Comparison of ENCODE assay signal across 12 mouse cellular contexts in the genomic region with DNA sequence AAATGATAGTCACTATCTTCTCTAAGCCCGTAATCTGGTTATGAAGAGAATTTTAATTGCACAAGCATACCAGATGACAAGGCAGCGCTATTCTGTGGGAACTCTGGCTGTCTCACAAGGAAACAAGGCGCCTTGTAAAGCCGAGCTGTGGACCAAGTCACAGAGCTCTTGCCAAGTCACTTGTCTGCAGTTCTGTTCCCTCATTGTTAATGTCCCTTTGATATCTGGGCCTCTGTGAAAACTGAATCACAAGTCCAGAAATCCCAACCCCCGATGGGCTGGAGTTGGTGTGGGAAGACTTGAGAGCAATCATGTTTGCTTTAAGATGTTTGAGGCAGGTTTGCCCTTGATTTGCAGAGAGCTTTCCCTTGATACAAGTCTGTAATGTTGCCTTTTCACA. TPM values are rescaled to one million over a fixed set of nuclear protein-coding genes. Genes with fewer than 3 reads are reported as not detected.
DNase-seq lines count a peak whose midpoint lies in the region; TF ChIP-seq lines count a peak whose summit lies in the region.
"Had no signal": no experiment of that assay in that cellular context is flagged by ENCODE, and none has a peak within 500 bp of the region (broad histone marks: within the 10 kb centered on the region; RNA-seq: fewer than 3 reads in every experiment).

No protein-coding gene starts in this region.

- DNase-seq in heart, adult 11 months = peak; percentile 89
- no peak for DNase-seq in heart, adult 2 months
- no peak for DNase-seq in left cerebral cortex, adult 2 months (ENCODE audit: extremely low spot score in 1 of 2, low spot score in 2 of 2)
- DNase-seq in left cerebral cortex, adult 11 months (ENCODE audit: low spot score) = no peak
- DNase-seq in brain, embryonic 14.5 days (ENCODE audit: low read depth) = peak; percentile 84
- DNase-seq in layer of hippocampus, adult 9-11 months = peak; percentile 52
- no peak for DNase-seq in adrenal gland, postnatal 10 days
- no peak for DNase-seq in liver
- DNase-seq: adrenal gland, postnatal 25 days; cerebellum, postnatal 25 days; liver, embryonic 13.5 days had no signal

- TF ChIP-seq POLR2A in heart, adult 2 months (IDR thresholded peaks at IDR 0.05; ENCODE audit: insufficient read depth, low read depth, low read length) = no peak
- TF ChIP-seq POLR2A in brain, embryonic 14.5 days (IDR thresholded peaks at IDR 0.05; ENCODE audit: borderline replicate concordance, extremely low read depth, insufficient read depth, insufficient read length, poor library complexity, severe bottlenecking) = no peak

- TF ChIP-seq EP300 in heart, adult 2 months (IDR thresholded peaks at IDR 0.05; ENCODE audit: insufficient read depth, low read depth, low read length) = no peak

- H3K4me1 ChIP-seq in heart, adult 2 months (ENCODE audit: control insufficient read depth, insufficient read depth, low read length) = peaks cover 1% of the 10 kb centered on the region; the same call in 1 of the 2 replicates

- H3K4me3 ChIP-seq in heart, adult 2 months = no peak overlapping the region
- H3K4me3 ChIP-seq in left cerebral cortex, adult 2 months = no peak overlapping the region
- H3K4me3 ChIP-seq: erythroblast, embryonic 14.5 days; liver, embryonic 13.5 days had no signal

- no peak overlapping the region for H3K27ac ChIP-seq in heart, adult 2 months
- peak overlapping the region; percentile 25; the same call in 1 of the 2 replicates for H3K27ac ChIP-seq in left cerebral cortex, adult 2 months
- H3K27ac ChIP-seq: liver, embryonic 13.5 days had no signal

- no peak overlapping the region for H3K9ac ChIP-seq in heart, adult 2 months (ENCODE audit: low read depth, low read length)
- H3K9ac ChIP-seq: liver, embryonic 13.5 days had no signal

- intact Hi-C loops in heart, adult 2 months (cut with DNase I) = no loop called here
- intact Hi-C loops in left cerebral cortex, adult 2 months (cut with DNase I) = loop anchor here (10.0 kb wide), 1 partner anchor 364 kb away; no protein-coding TSS in a partner anchor

- H3K36me3 ChIP-seq in heart, adult 2 months (ENCODE audit: control insufficient read depth, insufficient read depth, low read length) = no peaks in the 10 kb centered on the region
- H3K36me3 ChIP-seq: liver, embryonic 13.5 days had no signal

- no peaks in the 10 kb centered on the region for H3K27me3 ChIP-seq in heart, adult 2 months (ENCODE audit: control insufficient read depth, insufficient read depth, low read length)
- H3K27me3 ChIP-seq: liver, embryonic 13.5 days had no signal

- no peaks in the 10 kb centered on the region for H3K79me2 ChIP-seq in heart, adult 2 months (replicated peaks; ENCODE audit: control insufficient read depth, insufficient read depth, low read length)

- TF ChIP-seq CTCF in heart, adult 2 months (IDR thresholded peaks at IDR 0.05) = no peak
- no peak for TF ChIP-seq CTCF in left cerebral cortex, adult 2 months (IDR thresholded peaks at IDR 0.05)
- no peak for TF ChIP-seq CTCF in brain, embryonic 14.5 days (IDR thresholded peaks at IDR 0.05; ENCODE audit: borderline replicate concordance, extremely low read depth, insufficient read depth, insufficient read length)

- 45% methylated on average over 5 of the region's 5 CpGs for WGBS in heart, adult 2 months

RNA-seq across cellular contexts. Expression of a gene that starts 13.4 kb away (rescaled TPM):
- 10 to 100 TPM; 23.1 to 23.6 TPM for total RNA-seq in heart, adult 2 months (2021)
- 4.7 and 10.2 TPM in 2 replicates for polyA plus RNA-seq in heart, adult 2 months (2012; rRNA removed)
- total RNA-seq in left cerebral cortex, adult 2 months (2021) = 10 to 100 TPM; 22.0 to 24.1 TPM
- 10.7 and 12.3 TPM in 2 replicates for polyA plus RNA-seq in brain, embryonic 14.5 days (2012; rRNA removed)
- total RNA-seq in adrenal gland, postnatal 10 days (2021) = 10 to 100 TPM; 25.1 to 26.8 TPM

RNA-seq across cellular contexts. Expression of a gene that starts 16.8 kb away (rescaled TPM):
- 1 to 10 TPM; 3.6 to 3.7 TPM for total RNA-seq in heart, adult 2 months (2021)
- 2.1 and 3.0 TPM in 2 replicates for polyA plus RNA-seq in heart, adult 2 months (2012; rRNA removed)
- 10 to 100 TPM; 22.7 to 24.9 TPM for total RNA-seq in left cerebral cortex, adult 2 months (2021)
- 18.4 and 19.2 TPM in 2 replicates for polyA plus RNA-seq in brain, embryonic 14.5 days (2012; rRNA removed)
- 10 to 100 TPM; 14.5 to 17.2 TPM for total RNA-seq in adrenal gland, postnatal 10 days (2021)

RNA-seq across cellular contexts. Expression of a gene that starts 45.3 kb away (rescaled TPM):
- 1 to 10 TPM; 8.6 to 9.2 TPM for total RNA-seq in heart, adult 2 months (2021)
- 2.7 TPM in 2 replicates for polyA plus RNA-seq in heart, adult 2 months (2012; rRNA removed)
- 10 to 100 TPM; 21.7 to 23.9 TPM for total RNA-seq in left cerebral cortex, adult 2 months (2021)
- polyA plus RNA-seq in brain, embryonic 14.5 days (2012; rRNA removed) = 8.9 and 13.0 TPM in 2 replicates
- total RNA-seq in adrenal gland, postnatal 10 days (2021) = 1 to 10 TPM; 7.3 to 9.8 TPM

Comparison
In these comparisons a context has a peak if more than half of its experiments do, and no peak if none do; other contexts are left out.
1. DNase-seq: peak in heart, adult 11 months (single experiment), brain, embryonic 14.5 days (single experiment) and layer of hippocampus, adult 9-11 months (single experiment); none in heart, adult 2 months (0 of 2), left cerebral cortex, adult 2 months (0 of 2), left cerebral cortex, adult 11 months (single experiment), adrenal gland, postnatal 10 days (single experiment) and liver (single experiment).